Mouse (Mus musculus): ENCODE results near the gene Smyd3. TPM values are rescaled to one million over a fixed set of nuclear protein-coding genes. Genes with fewer than 3 reads are reported as not detected.

The Smyd3 gene
- polyA plus RNA-seq, 1 experiment, result 9.6 TPM

GRCm38 (mm10) chr1:178991470-178991869 is 526.4 kb downstream of the Smyd3 start:
- TF ChIP-seq CTCF (IDR thresholded peaks at IDR 0.05; ENCODE audit: borderline replicate concordance, control insufficient read depth, extremely low read depth, insufficient read depth, low read length, poor library complexity), result no peak
- no peak for TF ChIP-seq POLR2A (IDR thresholded peaks at IDR 0.05; ENCODE audit: control insufficient read depth, extremely low read depth, insufficient read depth, low read length, poor library complexity)
- H3K27ac ChIP-seq (ENCODE audit: control insufficient read depth, insufficient read depth, low read length), result no peak overlapping the region
- WGBS, result 65% methylated on average over 4 of the region's 4 CpGs
- no peaks in the 10 kb centered on the region for H3K4me1 ChIP-seq (replicated peaks; ENCODE audit: control insufficient read depth, insufficient read depth, low read length)
- H3K27me3 ChIP-seq (ENCODE audit: control insufficient read depth, insufficient read depth, low read length), result no peaks in the 10 kb centered on the region
- DNase-seq, result no peak
- H3K36me3 ChIP-seq (ENCODE audit: control insufficient read depth, insufficient read depth, low read length), result no peaks in the 10 kb centered on the region
- H3K4me3 ChIP-seq (ENCODE audit: control insufficient read depth, insufficient read depth, low read length), result no peak overlapping the region

GRCm38 (mm10) chr1:178991045-178991444 is 526.8 kb downstream of the Smyd3 start:
- no peak overlapping the region for H3K27ac ChIP-seq (ENCODE audit: control insufficient read depth, insufficient read depth, low read length)
- H3K27me3 ChIP-seq (ENCODE audit: control insufficient read depth, insufficient read depth, low read length), result no peaks in the 10 kb centered on the region
- no peak overlapping the region for H3K4me3 ChIP-seq (ENCODE audit: control insufficient read depth, insufficient read depth, low read length)
- no peaks in the 10 kb centered on the region for H3K36me3 ChIP-seq (ENCODE audit: control insufficient read depth, insufficient read depth, low read length)
- 95% methylated on average over 6 of the region's 6 CpGs for WGBS
- TF ChIP-seq CTCF (IDR thresholded peaks at IDR 0.05; ENCODE audit: borderline replicate concordance, control insufficient read depth, extremely low read depth, insufficient read depth, low read length, poor library complexity) (no peak), POLR2A (IDR thresholded peaks at IDR 0.05; ENCODE audit: control insufficient read depth, extremely low read depth, insufficient read depth, low read length, poor library complexity) (no peak)
- no peaks in the 10 kb centered on the region for H3K4me1 ChIP-seq (replicated peaks; ENCODE audit: control insufficient read depth, insufficient read depth, low read length)
- DNase-seq, result no peak

- Histone ChIP-seq H3K27ac (ENCODE audit: control insufficient read depth, insufficient read depth, low read length) (no peak overlapping the region), H3K4me3 (ENCODE audit: control insufficient read depth, insufficient read depth, low read length) (no peak overlapping the region), H3K27me3 (ENCODE audit: control insufficient read depth, insufficient read depth, low read length) (no peaks in the 10 kb centered on the region), H3K4me1 (replicated peaks; ENCODE audit: control insufficient read depth, insufficient read depth, low read length) (no peaks in the 10 kb centered on the region), H3K36me3 (ENCODE audit: control insufficient read depth, insufficient read depth, low read length) (no peaks in the 10 kb centered on the region)
- TF ChIP-seq POLR2A (IDR thresholded peaks at IDR 0.05; ENCODE audit: control insufficient read depth, extremely low read depth, insufficient read depth, low read length, poor library complexity), result no peak
- no peak for TF ChIP-seq CTCF (IDR thresholded peaks at IDR 0.05; ENCODE audit: borderline replicate concordance, control insufficient read depth, extremely low read depth, insufficient read depth, low read length, poor library complexity)
- WGBS, result 93% methylated on average over 4 of the region's 4 CpGs
- DNase-seq, result no peak
Measured at GRCm38 (mm10) chr1:178989485-178989884, 528.4 kb downstream of the Smyd3 start.

DNA sequence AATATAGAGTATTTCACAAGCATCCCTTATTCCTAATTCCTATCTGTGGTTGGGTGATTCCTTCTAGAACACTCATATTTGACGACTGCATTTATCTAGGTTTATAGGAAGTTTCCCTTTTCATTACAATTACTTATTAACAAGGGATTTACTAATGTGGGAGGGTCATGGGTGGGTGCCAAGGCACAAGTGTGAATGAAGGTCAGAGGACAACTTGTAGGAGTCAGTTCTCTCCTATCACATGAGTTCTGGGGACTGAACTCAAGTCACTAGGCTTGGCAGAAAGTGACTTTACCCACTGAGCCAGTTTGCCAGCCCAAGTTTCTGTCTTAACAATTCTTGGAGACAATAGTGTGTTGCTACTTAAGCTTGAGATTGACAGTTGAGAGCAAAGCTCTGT is 529.7 kb downstream of the Smyd3 start:
- Histone ChIP-seq H3K27me3 (ENCODE audit: control insufficient read depth, insufficient read depth, low read length) (no peaks in the 10 kb centered on the region), H3K27ac (ENCODE audit: control insufficient read depth, insufficient read depth, low read length) (no peak overlapping the region), H3K4me3 (ENCODE audit: control insufficient read depth, insufficient read depth, low read length) (no peak overlapping the region), H3K36me3 (ENCODE audit: control insufficient read depth, insufficient read depth, low read length) (no peaks in the 10 kb centered on the region), H3K4me1 (replicated peaks; ENCODE audit: control insufficient read depth, insufficient read depth, low read length) (no peaks in the 10 kb centered on the region)
- 81% methylated on average over 1 of the region's 1 CpGs for WGBS
- no peak for DNase-seq
- TF ChIP-seq POLR2A (IDR thresholded peaks at IDR 0.05; ENCODE audit: control insufficient read depth, extremely low read depth, insufficient read depth, low read length, poor library complexity), result no peak

DNA sequence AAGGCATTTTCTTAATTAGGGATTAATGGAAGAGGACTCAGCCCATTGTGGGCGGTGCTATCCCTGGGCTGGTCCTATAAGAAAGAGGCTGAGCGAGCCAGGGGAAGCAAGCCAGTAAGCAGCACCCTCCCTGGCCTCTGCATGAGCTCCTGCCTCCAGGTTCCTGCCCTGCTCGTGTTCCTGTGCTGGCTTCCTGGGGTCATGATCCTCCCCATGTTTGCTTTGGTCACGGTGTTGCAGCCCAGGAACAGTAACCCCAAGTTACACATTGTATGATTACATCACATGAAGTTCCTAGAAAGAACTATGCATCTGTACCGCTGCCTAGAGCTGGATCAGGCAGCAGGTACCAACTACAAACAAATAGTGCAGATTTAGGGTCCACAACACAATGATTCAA is 536.2 kb downstream of the Smyd3 start:
- Histone ChIP-seq H3K36me3 (ENCODE audit: control insufficient read depth, insufficient read depth, low read length) (no peaks in the 10 kb centered on the region), H3K4me1 (replicated peaks; ENCODE audit: control insufficient read depth, insufficient read depth, low read length) (no peaks in the 10 kb centered on the region), H3K27me3 (ENCODE audit: control insufficient read depth, insufficient read depth, low read length) (no peaks in the 10 kb centered on the region), H3K4me3 (ENCODE audit: control insufficient read depth, insufficient read depth, low read length) (no peak overlapping the region), H3K27ac (ENCODE audit: control insufficient read depth, insufficient read depth, low read length) (no peak overlapping the region)
- 90% methylated on average over 5 of the region's 5 CpGs for WGBS
- no peak for DNase-seq
- TF ChIP-seq POLR2A (IDR thresholded peaks at IDR 0.05; ENCODE audit: control insufficient read depth, extremely low read depth, insufficient read depth, low read length, poor library complexity) (no peak), CTCF (IDR thresholded peaks at IDR 0.05; ENCODE audit: borderline replicate concordance, control insufficient read depth, extremely low read depth, insufficient read depth, low read length, poor library complexity) (no peak)

GRCm38 (mm10) chr1:178980185-178980584 is 537.7 kb downstream of the Smyd3 start:
- Histone ChIP-seq H3K4me3 (ENCODE audit: control insufficient read depth, insufficient read depth, low read length) (no peak overlapping the region), H3K4me1 (replicated peaks; ENCODE audit: control insufficient read depth, insufficient read depth, low read length) (no peaks in the 10 kb centered on the region), H3K27me3 (ENCODE audit: control insufficient read depth, insufficient read depth, low read length) (no peaks in the 10 kb centered on the region), H3K36me3 (ENCODE audit: control insufficient read depth, insufficient read depth, low read length) (no peaks in the 10 kb centered on the region), H3K27ac (ENCODE audit: control insufficient read depth, insufficient read depth, low read length) (no peak overlapping the region)
- TF ChIP-seq POLR2A (IDR thresholded peaks at IDR 0.05; ENCODE audit: control insufficient read depth, extremely low read depth, insufficient read depth, low read length, poor library complexity) (no peak), CTCF (IDR thresholded peaks at IDR 0.05; ENCODE audit: borderline replicate concordance, control insufficient read depth, extremely low read depth, insufficient read depth, low read length, poor library complexity) (no peak)
- DNase-seq, result no peak

GRCm38 (mm10) chr1:178978617-178979245 is 539.1 kb downstream of the Smyd3 start:
- 94% methylated on average over 8 of the region's 8 CpGs for WGBS
- H3K27ac ChIP-seq (ENCODE audit: control insufficient read depth, insufficient read depth, low read length), result no peak overlapping the region

More at GRCm38 (mm10) chr1:178978617-178979245, 539.1 kb downstream of the Smyd3 start:
- Histone ChIP-seq H3K4me3 (ENCODE audit: control insufficient read depth, insufficient read depth, low read length) (no peak overlapping the region), H3K36me3 (ENCODE audit: control insufficient read depth, insufficient read depth, low read length) (no peaks in the 10 kb centered on the region), H3K27me3 (ENCODE audit: control insufficient read depth, insufficient read depth, low read length) (no peaks in the 10 kb centered on the region), H3K4me1 (replicated peaks; ENCODE audit: control insufficient read depth, insufficient read depth, low read length) (no peaks in the 10 kb centered on the region)
- TF ChIP-seq CTCF (IDR thresholded peaks at IDR 0.05; ENCODE audit: borderline replicate concordance, control insufficient read depth, extremely low read depth, insufficient read depth, low read length, poor library complexity), result no peak
- no peak for TF ChIP-seq POLR2A (IDR thresholded peaks at IDR 0.05; ENCODE audit: control insufficient read depth, extremely low read depth, insufficient read depth, low read length, poor library complexity)
- DNase-seq, result no peak

Data from thymus, adult 2 months (tissue).